Mouse (Mus musculus): ENCODE measurements around the gene 6030445D17Rik. TPM values are rescaled to one million over a fixed set of nuclear protein-coding genes. Genes with fewer than 3 reads are reported as not detected.

The 6030445D17Rik gene
- polyA plus RNA-seq, 1 experiment from 2014 or later: 0.29 TPM

DNA sequence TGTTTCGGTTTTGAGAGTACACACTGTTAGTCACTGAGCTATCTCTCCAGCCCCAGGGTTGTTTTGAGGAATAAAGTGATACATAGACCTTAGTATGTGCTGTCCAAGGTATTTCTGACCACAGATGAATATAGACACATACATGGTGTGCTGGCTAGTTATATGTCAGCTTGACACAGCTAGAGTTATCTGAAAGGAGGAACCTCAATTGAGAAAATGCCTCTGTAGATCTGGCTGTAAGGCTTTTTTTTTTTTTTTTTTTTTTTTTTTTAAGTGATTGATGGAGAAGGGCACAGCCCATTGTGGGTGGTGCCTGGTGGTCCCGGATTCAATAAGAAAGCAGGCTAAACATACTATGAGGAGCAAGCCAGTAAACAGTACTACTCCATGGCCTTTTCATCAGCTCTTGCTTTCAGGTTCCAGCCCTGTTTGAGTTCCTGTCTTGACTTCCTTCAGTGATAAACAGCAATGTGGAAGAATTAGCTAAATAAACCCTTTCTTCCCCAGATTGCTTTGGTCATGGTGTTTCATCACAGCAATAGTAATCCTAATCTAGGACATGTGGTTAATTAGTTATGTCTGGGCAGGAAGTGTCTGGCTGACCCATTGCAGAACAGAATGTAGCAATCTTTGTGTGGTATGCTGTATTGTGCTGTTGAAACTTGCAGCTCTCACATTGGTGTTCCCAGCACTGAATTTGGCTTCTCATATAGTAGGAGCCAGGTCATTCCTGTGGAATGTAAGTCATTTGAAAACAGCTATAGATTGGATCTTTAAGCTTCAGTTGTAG is 43.6 kb downstream of the 6030445D17Rik start:
- no peak for ATAC-seq (ENCODE audit: low FRiP score, low read depth)
- Histone ChIP-seq H3K9ac (no peak overlapping the region), H3K36me3 (no peaks in the 10 kb centered on the region), H3K4me1 (no peaks in the 10 kb centered on the region), H3K27me3 (no peaks in the 10 kb centered on the region), H3K4me2 (replicated peaks) (no peak overlapping the region), H3K9me3 (no peaks in the 10 kb centered on the region), H3K4me3 (no peak overlapping the region), H3K27ac (no peak overlapping the region)
- WGBS: 62% methylated on average over 2 of the region's 2 CpGs

DNA sequence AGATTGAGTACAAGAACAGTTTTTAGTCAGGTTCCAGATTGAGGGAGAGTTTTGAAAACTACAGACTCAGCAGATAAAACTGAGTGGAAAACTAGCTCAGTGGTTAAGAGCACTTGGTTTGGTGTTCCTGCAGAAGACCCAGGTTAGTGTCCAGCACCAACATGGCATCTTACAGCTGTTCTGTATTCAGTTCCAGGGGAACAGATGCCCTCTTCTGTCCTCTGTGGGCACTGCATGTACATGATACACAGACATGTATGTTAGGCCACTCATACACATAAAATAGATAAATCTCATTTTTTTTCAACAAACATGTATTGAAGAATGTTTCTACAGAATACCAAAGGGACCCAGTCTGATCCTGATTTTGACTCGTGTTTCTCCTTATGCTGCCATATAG is 47.8 kb downstream of the 6030445D17Rik start:
- H3K27me3 ChIP-seq: no peaks in the 10 kb centered on the region
- WGBS: 69% methylated on average over 1 of the region's 1 CpGs
- no peak for ATAC-seq (ENCODE audit: low FRiP score, low read depth)
- H3K36me3 ChIP-seq: no peaks in the 10 kb centered on the region
- no peaks in the 10 kb centered on the region for H3K9me3 ChIP-seq
- H3K27ac ChIP-seq: no peak overlapping the region
- H3K4me3 ChIP-seq: no peak overlapping the region
- H3K4me1 ChIP-seq: peaks cover 20% of the 10 kb centered on the region
- H3K9ac ChIP-seq: no peak overlapping the region
- no peak overlapping the region for H3K4me2 ChIP-seq (replicated peaks)

DNA sequence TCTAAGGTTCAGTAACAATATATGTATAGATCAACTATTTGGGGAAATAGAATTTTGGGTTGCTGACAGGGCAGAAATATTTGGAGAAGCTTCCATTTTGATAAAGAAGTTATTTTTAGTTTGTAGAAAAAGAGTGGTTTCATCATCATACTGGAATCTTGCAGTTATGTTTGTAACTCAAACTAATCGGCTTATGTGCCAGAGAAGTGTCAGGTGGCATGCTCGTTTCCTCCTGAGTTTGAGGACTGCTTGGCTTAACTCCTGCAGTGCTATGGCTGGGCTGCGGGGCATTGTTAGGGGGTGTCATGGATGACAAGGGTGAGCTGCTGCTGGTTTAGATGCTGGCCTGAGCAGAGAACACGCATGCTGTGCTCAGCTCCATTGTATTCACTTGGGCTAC is 49.7 kb downstream of the 6030445D17Rik start:
- Histone ChIP-seq H3K27me3 (no peaks in the 10 kb centered on the region), H3K4me2 (replicated peaks) (no peak overlapping the region), H3K9ac (no peak overlapping the region), H3K9me3 (no peaks in the 10 kb centered on the region), H3K27ac (no peak overlapping the region), H3K4me3 (no peak overlapping the region), H3K4me1 (peaks cover 30% of the 10 kb centered on the region), H3K36me3 (no peaks in the 10 kb centered on the region)
- ATAC-seq (ENCODE audit: low FRiP score, low read depth): no peak
- WGBS: 48% methylated on average over 4 of the region's 4 CpGs

- Histone ChIP-seq H3K9me3 (no peaks in the 10 kb centered on the region), H3K4me3 (no peak overlapping the region), H3K36me3 (no peaks in the 10 kb centered on the region), H3K27me3 (no peaks in the 10 kb centered on the region), H3K4me1 (peaks cover 30% of the 10 kb centered on the region), H3K4me2 (replicated peaks) (no peak overlapping the region), H3K27ac (no peak overlapping the region), H3K9ac (no peak overlapping the region)
- no peak for ATAC-seq (ENCODE audit: low FRiP score, low read depth)
These were observed 50.9 kb downstream of the 6030445D17Rik start for GRCm38 (mm10) chr4:136512905-136513304.

Other genes starting within 250 kb of the 6030445D17Rik start
- 8.1 and 9.0 TPM in 2 replicates for gene Tcea3, start 214.5 kb upstream of the 6030445D17Rik start, polyA plus RNA-seq (2015; fragmentation: Nextera tagmentation; extraction: Ambion mirVana)
- gene Zfp46, start 177.6 kb upstream of the 6030445D17Rik start, polyA plus RNA-seq (2015; fragmentation: Nextera tagmentation; extraction: Ambion mirVana): 24.3 and 28.4 TPM in 2 replicates
- gene Hnrnpr, start 151.3 kb upstream of the 6030445D17Rik start, polyA plus RNA-seq (2015; fragmentation: Nextera tagmentation; extraction: Ambion mirVana): 262 and 263 TPM in 2 replicates
- gene Htr1d, start 38.7 kb upstream of the 6030445D17Rik start, polyA plus RNA-seq (2015; fragmentation: Nextera tagmentation; extraction: Ambion mirVana): 0.55 and 0.89 TPM in 2 replicates
- gene Luzp1, start 7.5 kb downstream of the 6030445D17Rik start, polyA plus RNA-seq (2015; fragmentation: Nextera tagmentation; extraction: Ambion mirVana): 155 TPM in 2 replicates
- gene Kdm1a, start 140.5 kb downstream of the 6030445D17Rik start, polyA plus RNA-seq (2015; fragmentation: Nextera tagmentation; extraction: Ambion mirVana): 46.5 and 46.9 TPM in 2 replicates
- not detected in 2 replicates for gene Tex46, start 148.2 kb downstream of the 6030445D17Rik start, polyA plus RNA-seq (2015; fragmentation: Nextera tagmentation; extraction: Ambion mirVana)
- gene Lactbl1, start 160.4 kb downstream of the 6030445D17Rik start, polyA plus RNA-seq (2015; fragmentation: Nextera tagmentation; extraction: Ambion mirVana): 0.05 TPM in 1 of 2 replicates, not detected in the other